Mouse (Mus musculus): ENCODE measurements around the gene Nme4. TPM values are rescaled to one million over a fixed set of nuclear protein-coding genes. Genes with fewer than 3 reads are reported as not detected.
A peak's percentile ranks its signal among the peaks of the same experiment; 100 is the strongest.

Gene Nme4
- polyA plus RNA-seq, 1 experiment, result 35.1 TPM

- no peak for DNase-seq (ENCODE audit: low read depth)
- TF ChIP-seq CTCF (IDR thresholded peaks at IDR 0.05; ENCODE audit: borderline replicate concordance, extremely low read depth, insufficient read depth, insufficient read length) (no peak), POLR2A (IDR thresholded peaks at IDR 0.05; ENCODE audit: borderline replicate concordance, extremely low read depth, insufficient read depth, insufficient read length, poor library complexity, severe bottlenecking) (no peak)
Measured at GRCm38 (mm10) chr17:26080867-26081266, 14.5 kb downstream of the Nme4 start.

- peak; percentile 45 for DNase-seq (ENCODE audit: low read depth)
- TF ChIP-seq POLR2A (IDR thresholded peaks at IDR 0.05; ENCODE audit: borderline replicate concordance, extremely low read depth, insufficient read depth, insufficient read length, poor library complexity, severe bottlenecking) (no peak), CTCF (IDR thresholded peaks at IDR 0.05; ENCODE audit: borderline replicate concordance, extremely low read depth, insufficient read depth, insufficient read length) (no peak)
Measured at GRCm38 (mm10) chr17:26078851-26079250, 16.6 kb downstream of the Nme4 start.

DNA sequence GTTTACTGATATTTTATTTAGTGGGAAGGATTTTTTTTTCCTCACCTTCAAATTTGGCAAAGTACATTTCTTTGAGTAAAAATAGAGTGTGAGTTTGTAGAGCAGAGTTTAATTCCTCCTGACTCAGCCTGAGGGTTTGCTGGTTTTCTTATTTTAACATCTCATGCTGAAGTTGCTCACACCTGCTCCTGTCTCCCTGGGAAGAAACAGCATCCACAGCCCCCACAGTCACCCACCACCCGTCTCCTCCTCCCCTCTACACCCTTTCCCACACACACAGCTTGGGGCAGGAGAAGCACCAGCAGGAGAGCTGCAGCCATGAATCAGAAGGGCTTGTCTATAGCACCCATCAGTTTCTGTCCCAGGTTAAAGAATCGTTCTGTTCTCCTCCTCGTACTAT is 20.2 kb downstream of the Nme4 start:
- DNase-seq (ENCODE audit: low read depth), result no peak
- no peak for TF ChIP-seq CTCF (IDR thresholded peaks at IDR 0.05; ENCODE audit: borderline replicate concordance, extremely low read depth, insufficient read depth, insufficient read length)
- no peak for TF ChIP-seq POLR2A (IDR thresholded peaks at IDR 0.05; ENCODE audit: borderline replicate concordance, extremely low read depth, insufficient read depth, insufficient read length, poor library complexity, severe bottlenecking)

GRCm38 (mm10) chr17:26070136-26070535 is 25.3 kb downstream of the Nme4 start:
- no peak for DNase-seq (ENCODE audit: low read depth)
- TF ChIP-seq POLR2A (IDR thresholded peaks at IDR 0.05; ENCODE audit: borderline replicate concordance, extremely low read depth, insufficient read depth, insufficient read length, poor library complexity, severe bottlenecking), result no peak
- TF ChIP-seq CTCF (IDR thresholded peaks at IDR 0.05; ENCODE audit: borderline replicate concordance, extremely low read depth, insufficient read depth, insufficient read length), result no peak

DNA sequence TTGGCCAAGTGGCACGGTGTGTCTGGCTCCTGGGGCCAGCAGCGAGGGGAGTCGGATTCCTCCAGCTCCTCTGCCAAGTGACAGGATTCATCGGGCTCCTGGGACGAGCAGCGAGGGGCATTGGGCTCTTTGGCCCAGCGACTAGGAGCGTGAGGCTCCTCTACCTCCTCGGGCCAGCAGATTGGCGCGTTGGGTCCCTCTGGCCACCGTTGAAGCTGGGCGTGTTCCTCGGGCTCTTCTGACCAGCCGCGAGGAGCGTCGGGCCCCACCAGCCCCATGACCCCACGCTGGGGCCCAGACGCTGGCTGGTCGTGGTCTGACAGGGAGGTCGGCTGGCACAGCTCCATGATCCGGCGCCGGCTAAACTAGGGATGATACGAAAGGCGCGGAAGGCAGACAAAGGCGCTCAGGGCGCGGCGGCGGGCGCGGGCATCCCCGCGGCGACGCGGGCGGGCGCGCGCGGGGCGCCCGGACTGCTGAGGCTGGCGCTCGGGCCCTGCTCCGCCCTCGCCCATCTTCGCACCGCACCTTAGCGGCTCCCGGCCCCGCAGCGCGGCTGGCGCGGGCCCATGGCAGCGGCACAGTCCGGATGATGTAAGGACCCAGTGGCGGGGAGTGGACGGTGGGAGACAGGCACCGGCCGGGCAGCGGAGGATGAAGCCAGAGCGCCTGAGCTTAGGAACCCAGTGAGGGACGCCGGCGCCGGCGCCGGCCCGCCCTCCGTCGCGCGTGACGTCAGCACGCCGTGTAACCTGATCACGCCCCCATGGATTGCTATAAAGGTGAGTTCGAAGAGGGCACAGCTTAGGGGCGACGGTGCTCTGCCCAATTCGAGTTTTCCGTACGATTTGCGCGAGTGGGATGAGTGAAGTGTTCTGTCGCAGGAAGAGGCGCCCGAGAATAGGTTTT is 26.3 kb downstream of the Nme4 start, which contains the start of gene Rab11fip3:
Rab11fip3 (minus strand) TSS at position 725 of the 909 bp plus-strand sequence.
- DNase-seq (ENCODE audit: low read depth), result peak; percentile 97
- no peak for TF ChIP-seq CTCF (IDR thresholded peaks at IDR 0.05; ENCODE audit: borderline replicate concordance, extremely low read depth, insufficient read depth, insufficient read length)
- peak; percentile 86 for TF ChIP-seq POLR2A (IDR thresholded peaks at IDR 0.05; ENCODE audit: borderline replicate concordance, extremely low read depth, insufficient read depth, insufficient read length, poor library complexity, severe bottlenecking)

GRCm38 (mm10) chr17:26068024-26068830 is 27.2 kb downstream of the Nme4 start:
- TF ChIP-seq POLR2A (IDR thresholded peaks at IDR 0.05; ENCODE audit: borderline replicate concordance, extremely low read depth, insufficient read depth, insufficient read length, poor library complexity, severe bottlenecking) (no peak), CTCF (IDR thresholded peaks at IDR 0.05; ENCODE audit: borderline replicate concordance, extremely low read depth, insufficient read depth, insufficient read length) (no peak)
- DNase-seq (ENCODE audit: low read depth), result peak; percentile 43

- TF ChIP-seq POLR2A (IDR thresholded peaks at IDR 0.05; ENCODE audit: borderline replicate concordance, extremely low read depth, insufficient read depth, insufficient read length, poor library complexity, severe bottlenecking), result no peak
- no peak for TF ChIP-seq CTCF (IDR thresholded peaks at IDR 0.05; ENCODE audit: borderline replicate concordance, extremely low read depth, insufficient read depth, insufficient read length)
- DNase-seq (ENCODE audit: low read depth), result no peak
Measured at GRCm38 (mm10) chr17:26066488-26067020, 28.8 kb downstream of the Nme4 start.

DNA sequence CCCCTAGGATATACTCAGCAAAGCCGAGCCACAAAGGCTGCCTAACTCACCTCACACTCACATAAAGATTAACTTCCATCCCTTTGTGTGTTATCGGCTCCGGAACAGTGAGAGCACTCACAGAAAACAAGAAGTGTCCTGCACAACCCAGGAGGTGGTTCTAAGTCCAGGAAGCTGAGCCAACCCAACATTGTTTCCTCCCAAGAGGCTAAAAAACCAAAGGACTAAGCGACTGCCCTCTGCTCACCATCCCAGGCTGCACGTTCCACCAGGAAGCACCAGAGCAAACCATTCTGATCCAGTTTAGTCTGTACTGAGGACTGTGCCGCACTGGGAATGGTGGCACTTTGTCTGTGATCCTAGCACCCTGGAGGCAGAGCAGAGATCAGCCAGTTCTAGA is 30.5 kb downstream of the Nme4 start:
- TF ChIP-seq CTCF (IDR thresholded peaks at IDR 0.05; ENCODE audit: borderline replicate concordance, extremely low read depth, insufficient read depth, insufficient read length), result no peak
- TF ChIP-seq POLR2A (IDR thresholded peaks at IDR 0.05; ENCODE audit: borderline replicate concordance, extremely low read depth, insufficient read depth, insufficient read length, poor library complexity, severe bottlenecking), result no peak
- DNase-seq (ENCODE audit: low read depth), result no peak

GRCm38 (mm10) chr17:26057787-26058567 is 37.4 kb downstream of the Nme4 start:
- TF ChIP-seq POLR2A (IDR thresholded peaks at IDR 0.05; ENCODE audit: borderline replicate concordance, extremely low read depth, insufficient read depth, insufficient read length, poor library complexity, severe bottlenecking) (no peak), CTCF (IDR thresholded peaks at IDR 0.05; ENCODE audit: borderline replicate concordance, extremely low read depth, insufficient read depth, insufficient read length) (no peak)
- DNase-seq (ENCODE audit: low read depth), result no peak

GRCm38 (mm10) chr17:26057278-26057677 is 38.1 kb downstream of the Nme4 start:
- no peak for TF ChIP-seq CTCF (IDR thresholded peaks at IDR 0.05; ENCODE audit: borderline replicate concordance, extremely low read depth, insufficient read depth, insufficient read length)
- no peak for TF ChIP-seq POLR2A (IDR thresholded peaks at IDR 0.05; ENCODE audit: borderline replicate concordance, extremely low read depth, insufficient read depth, insufficient read length, poor library complexity, severe bottlenecking)
- DNase-seq (ENCODE audit: low read depth), result no peak
